Mouse (Mus musculus): ENCODE data around the gene Inip. TPM values are rescaled to one million over a fixed set of nuclear protein-coding genes. Genes with fewer than 3 reads are reported as not detected.

Inip gene
- polyA plus RNA-seq, 1 experiment from 2014 or later: 34.3 TPM

- no peak for ATAC-seq (ENCODE audit: low read depth)
- 76% methylated on average over 9 of the region's 9 CpGs for WGBS
- H3K27me3 ChIP-seq (replicated peaks; ENCODE audit: control insufficient read depth, insufficient read depth, low read length): no peaks in the 10 kb centered on the region
- no peaks in the 10 kb centered on the region for H3K4me1 ChIP-seq (ENCODE audit: control insufficient read depth, insufficient read depth, low read length)
- H3K4me3 ChIP-seq (ENCODE audit: low read depth, low read length): no peak overlapping the region
- H3K9me3 ChIP-seq (ENCODE audit: control insufficient read depth, low read length): no peaks in the 10 kb centered on the region
- no peaks in the 10 kb centered on the region for H3K36me3 ChIP-seq (ENCODE audit: control insufficient read depth, insufficient read depth, low read length)
- no peak overlapping the region for H3K27ac ChIP-seq (replicated peaks; ENCODE audit: low read depth, low read length)
- no peak for DNase-seq (ENCODE audit: low spot score)
- H3K9ac ChIP-seq (ENCODE audit: low read depth, low read length): no peak overlapping the region
- H3K4me2 ChIP-seq (ENCODE audit: low read depth, low read length): no peak overlapping the region
Observed at GRCm38 (mm10) chr4:59727878-59728261, 73.5 kb downstream of the Inip start.

GRCm38 (mm10) chr4:59727187-59727877 is 74.1 kb downstream of the Inip start:
- peak; percentile 82 for ATAC-seq (ENCODE audit: low read depth)
- no peaks in the 10 kb centered on the region for H3K36me3 ChIP-seq (ENCODE audit: control insufficient read depth, insufficient read depth, low read length)
- no peak overlapping the region for H3K27ac ChIP-seq (replicated peaks; ENCODE audit: low read depth, low read length)
- H3K27me3 ChIP-seq (replicated peaks; ENCODE audit: control insufficient read depth, insufficient read depth, low read length): no peaks in the 10 kb centered on the region
- no peak for DNase-seq (ENCODE audit: low spot score)
- no peak overlapping the region for H3K4me2 ChIP-seq (ENCODE audit: low read depth, low read length)
- H3K9ac ChIP-seq (ENCODE audit: low read depth, low read length): no peak overlapping the region
- H3K4me1 ChIP-seq (ENCODE audit: control insufficient read depth, insufficient read depth, low read length): no peaks in the 10 kb centered on the region
- H3K4me3 ChIP-seq (ENCODE audit: low read depth, low read length): no peak overlapping the region
- no peaks in the 10 kb centered on the region for H3K9me3 ChIP-seq (ENCODE audit: control insufficient read depth, low read length)
- 61% methylated on average over 5 of the region's 5 CpGs for WGBS

GRCm38 (mm10) chr4:59726501-59726900 is 74.9 kb downstream of the Inip start:
- 88% methylated on average over 12 of the region's 12 CpGs for WGBS
- Histone ChIP-seq H3K27ac (replicated peaks; ENCODE audit: low read depth, low read length) (no peak overlapping the region), H3K9me3 (ENCODE audit: control insufficient read depth, low read length) (no peaks in the 10 kb centered on the region), H3K27me3 (replicated peaks; ENCODE audit: control insufficient read depth, insufficient read depth, low read length) (no peaks in the 10 kb centered on the region), H3K36me3 (ENCODE audit: control insufficient read depth, insufficient read depth, low read length) (no peaks in the 10 kb centered on the region), H3K4me2 (ENCODE audit: low read depth, low read length) (no peak overlapping the region), H3K4me3 (ENCODE audit: low read depth, low read length) (no peak overlapping the region), H3K9ac (ENCODE audit: low read depth, low read length) (no peak overlapping the region), H3K4me1 (ENCODE audit: control insufficient read depth, insufficient read depth, low read length) (peaks cover under 1% of the 10 kb centered on the region; the same call in 1 of the 2 replicates)
- DNase-seq (ENCODE audit: low spot score) (no peak), ATAC-seq (ENCODE audit: low read depth) (no peak)

DNA sequence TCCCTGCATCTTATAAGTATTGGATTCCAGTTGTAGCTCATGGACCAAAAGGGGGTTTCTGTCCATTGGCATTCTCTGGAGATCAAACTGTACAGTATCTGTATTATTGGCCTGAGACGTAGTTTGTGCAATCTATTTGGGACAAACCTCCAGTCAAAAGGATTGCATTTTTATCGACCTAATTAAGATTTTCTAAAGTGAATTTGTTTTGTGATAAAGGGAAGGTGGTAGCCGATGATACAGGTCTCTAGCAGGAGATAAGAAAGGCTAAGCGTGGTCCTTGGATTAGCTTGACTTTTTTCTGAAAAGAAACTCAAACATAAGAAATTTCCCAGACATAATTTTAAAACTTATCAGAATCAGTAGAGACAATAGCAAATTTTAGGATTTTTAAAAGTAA is 75.8 kb downstream of the Inip start:
- Histone ChIP-seq H3K27ac (replicated peaks; ENCODE audit: low read depth, low read length) (no peak overlapping the region), H3K4me2 (ENCODE audit: low read depth, low read length) (no peak overlapping the region), H3K9ac (ENCODE audit: low read depth, low read length) (no peak overlapping the region), H3K4me3 (ENCODE audit: low read depth, low read length) (no peak overlapping the region), H3K27me3 (replicated peaks; ENCODE audit: control insufficient read depth, insufficient read depth, low read length) (no peaks in the 10 kb centered on the region), H3K36me3 (ENCODE audit: control insufficient read depth, insufficient read depth, low read length) (no peaks in the 10 kb centered on the region), H3K4me1 (ENCODE audit: control insufficient read depth, insufficient read depth, low read length) (peaks cover 4% of the 10 kb centered on the region), H3K9me3 (ENCODE audit: control insufficient read depth, low read length) (no peaks in the 10 kb centered on the region)
- DNase-seq (ENCODE audit: low spot score) (no peak), ATAC-seq (ENCODE audit: low read depth) (no peak)
- 89% methylated on average over 4 of the region's 4 CpGs for WGBS

- 70% methylated on average over 3 of the region's 3 CpGs for WGBS
- peaks cover 4% of the 10 kb centered on the region for H3K4me1 ChIP-seq (ENCODE audit: control insufficient read depth, insufficient read depth, low read length)
- ATAC-seq (ENCODE audit: low read depth) (no peak), DNase-seq (ENCODE audit: low spot score) (no peak)
- no peak overlapping the region for H3K9ac ChIP-seq (ENCODE audit: low read depth, low read length)
- H3K4me2 ChIP-seq (ENCODE audit: low read depth, low read length): no peak overlapping the region
- no peak overlapping the region for H3K27ac ChIP-seq (replicated peaks; ENCODE audit: low read depth, low read length)
- no peaks in the 10 kb centered on the region for H3K9me3 ChIP-seq (ENCODE audit: control insufficient read depth, low read length)
- no peaks in the 10 kb centered on the region for H3K36me3 ChIP-seq (ENCODE audit: control insufficient read depth, insufficient read depth, low read length)
- H3K27me3 ChIP-seq (replicated peaks; ENCODE audit: control insufficient read depth, insufficient read depth, low read length): no peaks in the 10 kb centered on the region
- H3K4me3 ChIP-seq (ENCODE audit: low read depth, low read length): no peak overlapping the region
Observed at GRCm38 (mm10) chr4:59721811-59722210, 79.6 kb downstream of the Inip start.

Other genes with a start within 250 kb of the Inip start
- 23.1 and 25.4 TPM in 2 replicates for gene Hsdl2, start 220.0 kb downstream of the Inip start, polyA plus RNA-seq (2014; fragmentation: Nextera tagmentation; extraction: Ambion mirVana)
- gene E130308A19Rik, start 175.4 kb downstream of the Inip start, polyA plus RNA-seq (2014; fragmentation: Nextera tagmentation; extraction: Ambion mirVana): 14.9 and 18.5 TPM in 2 replicates
- 14.1 and 15.1 TPM in 2 replicates for gene Snx30, start 4.3 kb upstream of the Inip start, polyA plus RNA-seq (2014; fragmentation: Nextera tagmentation; extraction: Ambion mirVana)
- 0.41 and 0.84 TPM in 2 replicates for gene Slc46a2, start 113.5 kb upstream of the Inip start, polyA plus RNA-seq (2014; fragmentation: Nextera tagmentation; extraction: Ambion mirVana)
- gene Mup4, start 159.1 kb upstream of the Inip start, polyA plus RNA-seq (2014; fragmentation: Nextera tagmentation; extraction: Ambion mirVana): not detected in 2 replicates
- gene Mup6, start 162.7 kb upstream of the Inip start, polyA plus RNA-seq (2014; fragmentation: Nextera tagmentation; extraction: Ambion mirVana): not detected in 2 replicates